Mouse (Mus musculus) intestine, embryonic 14.5 days (tissue): ENCODE data around the gene Gabrb3. TPM values are rescaled to one million over a fixed set of nuclear protein-coding genes. Genes with fewer than 3 reads are reported as not detected.

Experiments used
- ATAC-seq: fragments of 200-750 bp; cut with Nextera tagmentation; replicated peaks from 2 replicates; pipeline ENCODE4 v1.8.0; 2017; ENCODE audit warnings: low read depth, moderate number of reproducible peaks, moderate TSS enrichment, moderate library complexity; ENCODE audit not compliant: low FRiP score, low TSS enrichment
- DNase-seq: peaks from one replicate; pipeline ENCODE4 v3.0.0-alpha.2; 2018; ENCODE audit warnings: low spot score
- H3K27ac ChIP-seq: fragments of 300-500 bp; sonication (generic); 2 replicates; pipeline ENCODE4 v1.5.1; 2014; ENCODE audit warnings: low read depth, mild to moderate bottlenecking, control low read depth
- H3K27me3 ChIP-seq: fragments of 300-500 bp; sonication (generic); replicated peaks from 2 replicates; pipeline ENCODE4 v1.6.1; 2014; ENCODE audit warnings: low read length, control low read depth; ENCODE audit not compliant: control insufficient read depth, insufficient read depth
- H3K36me3 ChIP-seq: fragments of 300-500 bp; sonication (generic); 2 replicates; pipeline ENCODE4 v1.6.1; 2014; ENCODE audit warnings: low read length, control low read depth; ENCODE audit not compliant: control insufficient read depth, insufficient read depth
- H3K4me1 ChIP-seq: fragments of 300-500 bp; sonication (generic); replicated peaks from 2 replicates; pipeline ENCODE4 v1.6.1; 2014; ENCODE audit warnings: low read length, control low read depth, mixed read lengths; ENCODE audit not compliant: control insufficient read depth, insufficient read depth
- H3K4me2 ChIP-seq: fragments of 300-500 bp; sonication (generic); 2 replicates; pipeline ENCODE4 v1.6.1; 2014; ENCODE audit warnings: low read length
- H3K4me3 ChIP-seq: fragments of 300-500 bp; sonication (generic); 2 replicates; pipeline ENCODE4 v1.5.1; 2014; ENCODE audit warnings: low read depth, low read length, control low read depth, mixed read lengths
- H3K9ac ChIP-seq: fragments of 300-500 bp; sonication (generic); 2 replicates; pipeline ENCODE4 v1.6.1; 2014; ENCODE audit warnings: mild to moderate bottlenecking, low read length
- H3K9me3 ChIP-seq: fragments of 300-500 bp; sonication (generic); 2 replicates; pipeline ENCODE4 v1.6.1; 2016; ENCODE audit warnings: low read length, control low read depth; ENCODE audit not compliant: control insufficient read depth
- WGBS: fragments of 180-500 bp; shearing (Covaris S2); extraction: QIAGEN DNeasy Blood & Tissue Kit; methylation state at CpG from one replicate; pipeline ENCODE4 v1.1.7; 2014; 5-methylcytosine and 5-hydroxymethylcytosine counted together
- polyA plus RNA-seq: library from polyadenylated mRNA; unstranded; fragments of >200 nt; fragmentation: Nextera tagmentation; extraction: Ambion mirVana; gene quantifications from 2 replicates; pipeline ENCODE4 v1.2.1, GENCODE M21; 2014

The Gabrb3 gene
- polyA plus RNA-seq, 1 experiment from 2014 or later: 2.9 TPM

- no peaks in the 10 kb centered on the region for H3K9me3 ChIP-seq
- H3K27ac ChIP-seq: no peak overlapping the region
- DNase-seq: no peak
- H3K27me3 ChIP-seq: no peaks in the 10 kb centered on the region
- WGBS: 93% methylated on average over 12 of the region's 12 CpGs
- no peaks in the 10 kb centered on the region for H3K4me1 ChIP-seq
- no peak overlapping the region for H3K4me2 ChIP-seq
- H3K4me3 ChIP-seq: no peak overlapping the region
- H3K36me3 ChIP-seq: no peaks in the 10 kb centered on the region
- ATAC-seq: no peak
- H3K9ac ChIP-seq: no peak overlapping the region
Observed at GRCm38 (mm10) chr7:57564403-57564802, 144.9 kb downstream of the Gabrb3 start.

- ATAC-seq: peak; percentile 91
- H3K9ac ChIP-seq: peak overlapping the region; percentile 31
- WGBS: under 1% methylated on average over 39 of the region's 74 CpGs
- H3K27me3 ChIP-seq: peaks cover 26% of the 10 kb centered on the region
- H3K4me1 ChIP-seq: 0 out of 2 replicates have a peak, but pooled peaks cover 4% of the 10 kb centered on the region
- no peak overlapping the region for H3K27ac ChIP-seq
- H3K9me3 ChIP-seq: no peaks in the 10 kb centered on the region
- DNase-seq: peak; percentile 83
- H3K4me3 ChIP-seq: peak overlapping the region; percentile 48
- H3K4me2 ChIP-seq: peak overlapping the region; percentile 91
- H3K36me3 ChIP-seq: no peaks in the 10 kb centered on the region
Observed at GRCm38 (mm10) chr7:57590451-57591248, 171.2 kb downstream of the Gabrb3 start.

- ATAC-seq: peak; percentile 69; the same call in 1 of the 2 replicates
- WGBS: under 1% methylated on average over 34 of the region's 34 CpGs
- no peak overlapping the region; the same call in 1 of the 2 replicates for H3K9ac ChIP-seq
- no peak overlapping the region for H3K27ac ChIP-seq
- H3K36me3 ChIP-seq: no peaks in the 10 kb centered on the region
- peak; percentile 71 for DNase-seq
- peak overlapping the region; percentile 48 for H3K4me3 ChIP-seq
- H3K27me3 ChIP-seq: peaks cover 26% of the 10 kb centered on the region
- peak overlapping the region; percentile 91 for H3K4me2 ChIP-seq
- 0 out of 2 replicates have a peak, but pooled peaks cover 4% of the 10 kb centered on the region for H3K4me1 ChIP-seq
- H3K9me3 ChIP-seq: no peaks in the 10 kb centered on the region
Observed at GRCm38 (mm10) chr7:57591249-57591577, 171.7 kb downstream of the Gabrb3 start.

GRCm38 (mm10) chr7:57591578-57592431, 172.3 kb downstream of the Gabrb3 start:
- Histone ChIP-seq H3K27me3 (peaks cover 26% of the 10 kb centered on the region), H3K4me2 (peak overlapping the region; percentile 91), H3K4me3 (peak overlapping the region; percentile 48), H3K27ac (no peak overlapping the region), H3K4me1 (0 out of 2 replicates have a peak, but pooled peaks cover 4% of the 10 kb centered on the region), H3K9me3 (no peaks in the 10 kb centered on the region), H3K9ac (no peak overlapping the region), H3K36me3 (no peaks in the 10 kb centered on the region)
- ATAC-seq (peak; percentile 16), DNase-seq (peak; percentile 90)
- under 1% methylated on average over 54 of the region's 56 CpGs for WGBS

- DNase-seq (no peak), ATAC-seq (no peak)
- H3K9ac ChIP-seq: no peak overlapping the region
- H3K9me3 ChIP-seq: no peaks in the 10 kb centered on the region
- no peak overlapping the region for H3K27ac ChIP-seq
- no peaks in the 10 kb centered on the region for H3K4me1 ChIP-seq
- H3K27me3 ChIP-seq: no peaks in the 10 kb centered on the region
- no peak overlapping the region for H3K4me2 ChIP-seq
- WGBS: 64% methylated on average over 5 of the region's 5 CpGs
- H3K4me3 ChIP-seq: no peak overlapping the region
- no peaks in the 10 kb centered on the region for H3K36me3 ChIP-seq
Observed at GRCm38 (mm10) chr7:57597341-57597740, 177.8 kb downstream of the Gabrb3 start.

- H3K27ac ChIP-seq: no peak overlapping the region
- no peaks in the 10 kb centered on the region for H3K4me1 ChIP-seq
- no peak for DNase-seq
- no peak overlapping the region for H3K9ac ChIP-seq
- no peak overlapping the region for H3K4me2 ChIP-seq
- WGBS: 60% methylated on average over 3 of the region's 3 CpGs
- no peak for ATAC-seq
- H3K4me3 ChIP-seq: no peak overlapping the region
- no peaks in the 10 kb centered on the region for H3K9me3 ChIP-seq
- H3K27me3 ChIP-seq: no peaks in the 10 kb centered on the region
- no peaks in the 10 kb centered on the region for H3K36me3 ChIP-seq
Observed at GRCm38 (mm10) chr7:57618697-57619096, 199.2 kb downstream of the Gabrb3 start.

- 85% methylated on average over 2 of the region's 2 CpGs for WGBS
- ATAC-seq: no peak
Observed at GRCm38 (mm10) chr7:57620036-57620435, 200.5 kb downstream of the Gabrb3 start.

GRCm38 (mm10) chr7:57623718-57624117, 204.2 kb downstream of the Gabrb3 start:
- no peaks in the 10 kb centered on the region for H3K36me3 ChIP-seq
- no peak for ATAC-seq
- no peak overlapping the region for H3K4me2 ChIP-seq
- H3K9me3 ChIP-seq: no peaks in the 10 kb centered on the region
- no peaks in the 10 kb centered on the region for H3K27me3 ChIP-seq
- no peak for DNase-seq
- no peak overlapping the region for H3K4me3 ChIP-seq
- no peak overlapping the region for H3K27ac ChIP-seq
- H3K4me1 ChIP-seq: no peaks in the 10 kb centered on the region
- no peak overlapping the region for H3K9ac ChIP-seq
- whole genome bisulfite sequencing: 78% methylated on average over 4 of the region's 4 CpGs

More at GRCm38 (mm10) chr7:57620036-57620435, 200.5 kb downstream of the Gabrb3 start:
- Histone ChIP-seq H3K27ac (no peak overlapping the region), H3K36me3 (no peaks in the 10 kb centered on the region), H3K9me3 (no peaks in the 10 kb centered on the region), H3K27me3 (no peaks in the 10 kb centered on the region), H3K4me1 (no peaks in the 10 kb centered on the region), H3K4me3 (no peak overlapping the region), H3K4me2 (no peak overlapping the region), H3K9ac (no peak overlapping the region)
- DNase-seq: no peak
